Mouse (Mus musculus) erythroblast, embryonic 14.5 days (primary cell): ENCODE data around the gene Csnk2a2.

Source experiments
- GATA1 ChIP-seq: IDR thresholded peaks from 2 replicates; pipeline ENCODE4 v1.6.1; 2012; ENCODE audit warnings: low read length, inconsistent platforms, mixed read lengths
- TAL1 ChIP-seq: IDR thresholded peaks from 3 replicates; pipeline ENCODE4 v1.6.1; 2012; ENCODE audit warnings: low read length, inconsistent platforms, mixed read lengths

GRCm38 (mm10) chr8:95426781-95427281, 63.0 kb downstream of the Csnk2a2 start:
- TF ChIP-seq GATA1 (no peak), TAL1 (no peak)
